In genomic region chr3:121736025-121736744, GRCm38 (mm10) we compare ENCODE assay signal across 8 mouse cellular contexts. TPM values are rescaled to one million over a fixed set of nuclear protein-coding genes. Genes with fewer than 3 reads are reported as not detected.
DNase-seq lines count a peak whose midpoint lies in the region; ATAC-seq lines count a peak whose summit lies in the region.

No protein-coding gene starts in this region.

- H3K36me3 ChIP-seq in intestine, embryonic 14.5 days (ENCODE audit: control insufficient read depth, insufficient read depth, low read length): peaks cover 18% of the 10 kb centered on the region

- intact Hi-C loops in gastrocnemius, postnatal 36 days (cut with DNase I): loop anchor here (1.0 to 10.0 kb wide), 2 partner anchors 200 to 431 kb away; no protein-coding TSS in a partner anchor
- intact Hi-C loops in left cerebral cortex, postnatal 10 days (cut with DNase I): loop anchor here (2.0 to 5.0 kb wide), 2 partner anchors 99 to 187 kb away; no protein-coding TSS in a partner anchor

- no peaks in the 10 kb centered on the region for H3K27me3 ChIP-seq in intestine, embryonic 14.5 days (replicated peaks; ENCODE audit: control insufficient read depth, insufficient read depth, low read length)

- ATAC-seq in intestine, embryonic 14.5 days (replicated peaks; ENCODE audit: low FRiP score, low TSS enrichment, low read depth): peak; percentile 79

- no peak overlapping the region for H3K4me2 ChIP-seq in intestine, embryonic 14.5 days (ENCODE audit: low read length)

- H3K4me1 ChIP-seq in intestine, embryonic 14.5 days (replicated peaks; ENCODE audit: control insufficient read depth, insufficient read depth, low read length): peaks cover 9% of the 10 kb centered on the region; the same call in 1 of the 2 replicates

- no peaks in the 10 kb centered on the region for H3K9me3 ChIP-seq in intestine, embryonic 14.5 days (ENCODE audit: control insufficient read depth, low read length)

- peak overlapping the region; percentile 48; the same call in 1 of the 2 replicates for H3K27ac ChIP-seq in intestine, embryonic 14.5 days (ENCODE audit: low read depth)

- WGBS in intestine, embryonic 14.5 days: 29% methylated on average over 18 of the region's 18 CpGs

- DNase-seq in adrenal gland, adult (ENCODE audit: inconsistent age in 2 of 2, low spot score in 1 of 2): peak; percentile 84 to 95
- DNase-seq in embryo, embryonic 10.5 days (ENCODE audit: low spot score): peak; percentile 84
- DNase-seq in gastrocnemius, postnatal 36 days: peak; percentile 66 to 73
- peak; percentile 84 for DNase-seq in intestine, embryonic 14.5 days (ENCODE audit: low spot score)
- peak; percentile 84 for DNase-seq in left cerebral cortex, postnatal 10 days (ENCODE audit: extremely low spot score in 1 of 2, low spot score in 2 of 2)
- DNase-seq in mesoderm, embryonic 11.5 days (ENCODE audit: low read depth, low spot score): peak; percentile 80
- DNase-seq in right cerebral cortex, postnatal 25 days: peak; percentile 80
- DNase-seq in urinary bladder, postnatal 4 days (ENCODE audit: low spot score in 2 of 2): peak; percentile 67 to 79

- no peak overlapping the region for H3K9ac ChIP-seq in intestine, embryonic 14.5 days (ENCODE audit: low read length)

- no peak overlapping the region for H3K4me3 ChIP-seq in intestine, embryonic 14.5 days (ENCODE audit: low read depth, low read length)

RNA-seq across cellular contexts. Expression of gene F3, which starts 12.8 kb away (rescaled TPM):
- 1 to 10 TPM; 4.7 to 5.0 TPM for total RNA-seq in gastrocnemius, postnatal 36 days (2021)
- polyA plus RNA-seq in intestine, embryonic 14.5 days (2014; fragmentation: Nextera tagmentation; extraction: Ambion mirVana): 23.4 and 24.8 TPM in 2 replicates
- 10 to 100 TPM; 30.0 to 38.5 TPM for total RNA-seq in left cerebral cortex, postnatal 10 days (2021)

Comparison
In these comparisons a context has a peak if more than half of its experiments do, and no peak if none do; other contexts are left out.
1. RNA of gene F3, which starts 12.8 kb away (total RNA-seq): 30.0 to 38.5 TPM in left cerebral cortex, postnatal 10 days; 4.7 to 5.0 TPM in gastrocnemius, postnatal 36 days; every median in the first group is over 4 times any median in the second.
2. Peak in every context shown above with its lines, with median percentiles within 50 percentile points of each other: DNase-seq.